Mouse (Mus musculus) midbrain, embryonic 14.5 days (tissue): ENCODE measurements at regions not wholly inside any gene's neighbourhood (a gene's known extent, or its start where the extent isn't known, plus 50 kb on each side); places are given as distances from the start of the nearest gene placed in this dataset.

Experiments
- ATAC-seq: fragments of 200-750 bp; cut with Nextera tagmentation; 2 replicates; pipeline ENCODE4 v1.8.0; 2017; ENCODE audit warnings: moderate number of reproducible peaks, moderate library complexity; ENCODE audit not compliant: low FRiP score, low TSS enrichment
- DNase-seq: peaks from one replicate; pipeline ENCODE4 v3.0.0-alpha.2; 2015
- H3K27ac ChIP-seq: fragments of 300-500 bp; sonication (generic); replicated peaks from 2 replicates; pipeline ENCODE4 v1.5.1; 2014; ENCODE audit warnings: mild to moderate bottlenecking, low read depth, low read length, moderate library complexity
- H3K27me3 ChIP-seq: fragments of 300-500 bp; sonication (generic); 2 replicates; pipeline ENCODE4 v1.6.1; 2014; ENCODE audit warnings: low read length, control low read depth, mixed read lengths; ENCODE audit not compliant: control insufficient read depth, insufficient read depth
- H3K36me3 ChIP-seq: fragments of 300-500 bp; sonication (generic); 2 replicates; pipeline ENCODE4 v1.6.1; 2014; ENCODE audit warnings: low read length, control low read depth; ENCODE audit not compliant: control insufficient read depth, insufficient read depth
- H3K4me1 ChIP-seq: fragments of 300-500 bp; sonication (generic); 2 replicates; pipeline ENCODE4 v1.6.1; 2014; ENCODE audit warnings: mild to moderate bottlenecking, antibody characterized with exemption, low read length, control low read depth; ENCODE audit not compliant: control insufficient read depth, insufficient read depth
- H3K4me2 ChIP-seq: fragments of 300-500 bp; sonication (generic); 2 replicates; pipeline ENCODE4 v1.6.1; 2014; ENCODE audit warnings: mild to moderate bottlenecking, low read length, moderate library complexity
- H3K4me3 ChIP-seq: fragments of 300-500 bp; sonication (generic); replicated peaks from 2 replicates; pipeline ENCODE4 v1.5.1; 2014; ENCODE audit warnings: low read depth, low read length
- H3K9ac ChIP-seq: fragments of 300-500 bp; sonication (generic); replicated peaks from 2 replicates; pipeline ENCODE4 v1.6.1; 2014; ENCODE audit warnings: mild to moderate bottlenecking, low read length, moderate library complexity
- H3K9me3 ChIP-seq: fragments of 300-500 bp; sonication (generic); 2 replicates; pipeline ENCODE4 v1.6.1; 2016; ENCODE audit warnings: low read length, control low read depth, mixed read lengths; ENCODE audit not compliant: control insufficient read depth
- WGBS: fragments of 180-500 bp; shearing (Covaris S2); extraction: QIAGEN DNeasy Blood & Tissue Kit; methylation state at CpG from one replicate; pipeline ENCODE4 v1.1.7; 2014; 5-methylcytosine and 5-hydroxymethylcytosine counted together

GRCm38 (mm10) chr8:76183836-76184235, 715.4 kb upstream of the Nr3c2 start:
- Histone ChIP-seq H3K27me3 (no peaks in the 10 kb centered on the region), H3K27ac (no peak overlapping the region), H3K9me3 (no peaks in the 10 kb centered on the region), H3K9ac (no peak overlapping the region), H3K4me1 (no peaks in the 10 kb centered on the region), H3K4me3 (no peak overlapping the region), H3K4me2 (no peak overlapping the region), H3K36me3 (no peaks in the 10 kb centered on the region)
- ATAC-seq, result no peak
- DNase-seq, result no peak

- 79% methylated on average over 5 of the region's 5 CpGs for WGBS
These were observed 711.9 kb upstream of the Nr3c2 start for GRCm38 (mm10) chr8:76187293-76187692.

GRCm38 (mm10) chr8:76211891-76212290, 687.4 kb upstream of the Nr3c2 start:
- no peak overlapping the region for H3K9ac ChIP-seq
- ATAC-seq (no peak), DNase-seq (no peak)
- H3K27me3 ChIP-seq, result no peaks in the 10 kb centered on the region
- H3K4me1 ChIP-seq, result no peaks in the 10 kb centered on the region
- no peaks in the 10 kb centered on the region for H3K9me3 ChIP-seq
- no peak overlapping the region for H3K4me3 ChIP-seq
- H3K36me3 ChIP-seq, result no peaks in the 10 kb centered on the region
- no peak overlapping the region for H3K4me2 ChIP-seq
- H3K27ac ChIP-seq, result no peak overlapping the region
- WGBS, result 87% methylated on average over 4 of the region's 4 CpGs

More at GRCm38 (mm10) chr8:76187293-76187692, 711.9 kb upstream of the Nr3c2 start:
- no peak overlapping the region for H3K4me2 ChIP-seq
- H3K4me3 ChIP-seq, result no peak overlapping the region
- ATAC-seq (no peak), DNase-seq (no peak)
- H3K9ac ChIP-seq, result no peak overlapping the region
- H3K9me3 ChIP-seq, result no peaks in the 10 kb centered on the region
- no peaks in the 10 kb centered on the region for H3K36me3 ChIP-seq
- no peak overlapping the region for H3K27ac ChIP-seq
- no peaks in the 10 kb centered on the region for H3K4me1 ChIP-seq
- no peaks in the 10 kb centered on the region for H3K27me3 ChIP-seq

GRCm38 (mm10) chr8:76217819-76218580, 681.2 kb upstream of the Nr3c2 start:
- H3K9ac ChIP-seq, result no peak overlapping the region
- H3K4me3 ChIP-seq, result no peak overlapping the region
- DNase-seq (no peak), ATAC-seq (no peak)
- no peak overlapping the region for H3K27ac ChIP-seq
- no peaks in the 10 kb centered on the region for H3K4me1 ChIP-seq
- no peaks in the 10 kb centered on the region for H3K36me3 ChIP-seq
- WGBS, result 88% methylated on average over 4 of the region's 4 CpGs
- H3K9me3 ChIP-seq, result no peaks in the 10 kb centered on the region
- no peak overlapping the region for H3K4me2 ChIP-seq
- no peaks in the 10 kb centered on the region for H3K27me3 ChIP-seq

GRCm38 (mm10) chr8:76230847-76231246, 668.4 kb upstream of the Nr3c2 start:
- Histone ChIP-seq H3K4me3 (no peak overlapping the region), H3K27me3 (no peaks in the 10 kb centered on the region), H3K9me3 (no peaks in the 10 kb centered on the region), H3K36me3 (no peaks in the 10 kb centered on the region), H3K4me2 (no peak overlapping the region), H3K27ac (no peak overlapping the region), H3K9ac (no peak overlapping the region), H3K4me1 (no peaks in the 10 kb centered on the region)
- ATAC-seq, result no peak
- WGBS, result 16% methylated on average over 1 of the region's 1 CpGs
- DNase-seq, result no peak

- Histone ChIP-seq H3K36me3 (no peaks in the 10 kb centered on the region), H3K4me1 (0 out of 2 replicates have a peak, but pooled peaks cover 5% of the 10 kb centered on the region), H3K27me3 (no peaks in the 10 kb centered on the region), H3K4me3 (no peak overlapping the region), H3K9me3 (no peaks in the 10 kb centered on the region), H3K9ac (no peak overlapping the region), H3K4me2 (no peak overlapping the region), H3K27ac (no peak overlapping the region)
- ATAC-seq (no peak), DNase-seq (no peak)
- WGBS, result 79% methylated on average over 3 of the region's 3 CpGs
These were observed 650.0 kb upstream of the Nr3c2 start for GRCm38 (mm10) chr8:76249194-76249593.

- Histone ChIP-seq H3K36me3 (no peaks in the 10 kb centered on the region), H3K27ac (no peak overlapping the region), H3K27me3 (no peaks in the 10 kb centered on the region), H3K9ac (no peak overlapping the region), H3K4me3 (no peak overlapping the region), H3K9me3 (no peaks in the 10 kb centered on the region), H3K4me1 (0 out of 2 replicates have a peak, but pooled peaks cover 5% of the 10 kb centered on the region), H3K4me2 (no peak overlapping the region)
- 60% methylated on average over 9 of the region's 9 CpGs for WGBS
- DNase-seq (peak; percentile 13), ATAC-seq (no peak)
These were observed 646.9 kb upstream of the Nr3c2 start for GRCm38 (mm10) chr8:76252161-76253010.
